Mouse (Mus musculus) intestine, embryonic 16.5 days (tissue): ENCODE data around the gene Olfr55. TPM values are rescaled to one million over a fixed set of nuclear protein-coding genes. Genes with fewer than 3 reads are reported as not detected.
"Not testable (repeated sequence)": the region's sequence is repeated elsewhere in the genome, so short reads cannot be mapped to it uniquely, and the experiment has no call there.

ENCODE experiments used
- ATAC-seq: fragments of 200-750 bp; cut with Nextera tagmentation; 2 replicates; pipeline ENCODE4 v1.8.0; 2017; ENCODE audit warnings: moderate TSS enrichment, moderate library complexity
- H3K27ac ChIP-seq: fragments of 300-500 bp; sonication (generic); 2 replicates; pipeline ENCODE4 v1.5.1; 2014; ENCODE audit warnings: mild to moderate bottlenecking, low read length
- H3K27me3 ChIP-seq: fragments of 300-500 bp; sonication (generic); replicated peaks from 2 replicates; pipeline ENCODE4 v1.6.1; 2014; ENCODE audit warnings: low read length, control low read depth, mixed read lengths; ENCODE audit not compliant: control insufficient read depth, insufficient read depth
- H3K36me3 ChIP-seq: fragments of 300-500 bp; sonication (generic); 2 replicates; pipeline ENCODE4 v1.6.1; 2014; ENCODE audit warnings: low read length, control low read depth; ENCODE audit not compliant: control insufficient read depth, insufficient read depth
- H3K4me1 ChIP-seq: fragments of 300-500 bp; sonication (generic); 2 replicates; pipeline ENCODE4 v1.6.1; 2014; ENCODE audit warnings: low read length, control low read depth, mixed read lengths; ENCODE audit not compliant: control insufficient read depth, insufficient read depth
- H3K4me2 ChIP-seq: fragments of 300-500 bp; sonication (generic); 2 replicates; pipeline ENCODE4 v1.6.1; 2014; ENCODE audit warnings: low read depth, low read length, control low read depth
- H3K4me3 ChIP-seq: fragments of 300-500 bp; sonication (generic); 2 replicates; pipeline ENCODE4 v1.5.1; 2014; ENCODE audit warnings: mild to moderate bottlenecking, low read length
- H3K9ac ChIP-seq: fragments of 300-500 bp; sonication (generic); 2 replicates; pipeline ENCODE4 v1.6.1; 2014; ENCODE audit warnings: low read depth, low read length
- H3K9me3 ChIP-seq: fragments of 300-500 bp; sonication (generic); 2 replicates; pipeline ENCODE4 v1.6.1; 2016; ENCODE audit warnings: low read length, control low read depth; ENCODE audit not compliant: control insufficient read depth
- WGBS: fragments of 180-500 bp; shearing (Covaris S2); extraction: QIAGEN DNeasy Blood & Tissue Kit; methylation state at CpG from one replicate; pipeline ENCODE4 v1.1.7; 2014; 5-methylcytosine and 5-hydroxymethylcytosine counted together
- polyA plus RNA-seq: library from polyadenylated mRNA; unstranded; fragments of >200 nt; fragmentation: Nextera tagmentation; extraction: Ambion mirVana; gene quantifications from 2 replicates; pipeline ENCODE4 v1.2.1, GENCODE M21; 2015

Gene Olfr55
- not detected in 2 replicates for polyA plus RNA-seq

- not testable (repeated sequence) for ATAC-seq, H3K27me3 ChIP-seq, H3K27ac ChIP-seq, H3K9ac ChIP-seq, H3K36me3 ChIP-seq, H3K9me3 ChIP-seq, H3K4me3 ChIP-seq, H3K4me2 ChIP-seq, H3K4me1 ChIP-seq
- 88% methylated on average over 1 of the region's 1 CpGs for WGBS
Observed at GRCm38 (mm10) chr17:33168147-33168546, at the start of gene Olfr55. TSS of gene Olfr55 (plus strand) at chr17:33168447.

GRCm38 (mm10) chr17:33124546-33124945 is 43.7 kb upstream of the Olfr55 start:
- Histone ChIP-seq H3K36me3 (no peaks in the 10 kb centered on the region), H3K27me3 (no peaks in the 10 kb centered on the region), H3K4me2 (no peak overlapping the region), H3K4me3 (no peak overlapping the region), H3K27ac (no peak overlapping the region), H3K9me3 (no peaks in the 10 kb centered on the region), H3K9ac (no peak overlapping the region), H3K4me1 (no peaks in the 10 kb centered on the region)
- ATAC-seq: no peak

GRCm38 (mm10) chr17:33126257-33126656 is 42.0 kb upstream of the Olfr55 start:
- Histone ChIP-seq H3K4me1 (no peaks in the 10 kb centered on the region), H3K9me3 (no peaks in the 10 kb centered on the region), H3K36me3 (no peaks in the 10 kb centered on the region), H3K4me2 (no peak overlapping the region), H3K27me3 (no peaks in the 10 kb centered on the region), H3K27ac (no peak overlapping the region), H3K4me3 (no peak overlapping the region), H3K9ac (no peak overlapping the region)
- ATAC-seq: no peak
- 67% methylated on average over 2 of the region's 2 CpGs for WGBS

GRCm38 (mm10) chr17:33139261-33139820 is 28.9 kb upstream of the Olfr55 start, which contains the start of gene Morc2b:
TSS of gene Morc2b (minus strand) at chr17:33139683.
- no peaks in the 10 kb centered on the region for H3K9me3 ChIP-seq
- ATAC-seq: no peak
- H3K27ac ChIP-seq: no peak within 1 kb of the TSS
- H3K4me1 ChIP-seq: no peaks in the 10 kb centered on the region
- H3K4me2 ChIP-seq: no peak within 1 kb of the TSS
- no peak within 1 kb of the TSS for H3K9ac ChIP-seq
- H3K27me3 ChIP-seq: no peaks in the 10 kb centered on the region
- no peak within 1 kb of the TSS for H3K4me3 ChIP-seq
- H3K36me3 ChIP-seq: no peaks in the 10 kb centered on the region
- WGBS: 74% methylated on average over 18 of the region's 18 CpGs

- not testable (repeated sequence) for H3K4me3 ChIP-seq, H3K9me3 ChIP-seq, ATAC-seq, H3K27ac ChIP-seq, H3K27me3 ChIP-seq, H3K9ac ChIP-seq, H3K36me3 ChIP-seq, H3K4me2 ChIP-seq, H3K4me1 ChIP-seq
- WGBS: no CpG with 5 or more reads among the region's 2 CpGs
Observed at GRCm38 (mm10) chr17:33191002-33191401, 22.8 kb downstream of the Olfr55 start, which contains the start of gene Olfr239. TSS of gene Olfr239 (plus strand) at chr17:33191302.

GRCm38 (mm10) chr17:33221590-33221989 is 53.3 kb downstream of the Olfr55 start, which contains the start of gene Olfr1564:
TSS of gene Olfr1564 (minus strand) at chr17:33221690.
- H3K4me3 ChIP-seq: no peak within 1 kb of the TSS
- 81% methylated on average over 2 of the region's 2 CpGs for WGBS
- no peak within 1 kb of the TSS for H3K9ac ChIP-seq
- ATAC-seq: no peak
- H3K27me3 ChIP-seq: no peaks in the 10 kb centered on the region
- H3K9me3 ChIP-seq: no peaks in the 10 kb centered on the region
- H3K4me2 ChIP-seq: no peak within 1 kb of the TSS
- H3K27ac ChIP-seq: no peak within 1 kb of the TSS
- H3K36me3 ChIP-seq: no peaks in the 10 kb centered on the region
- H3K4me1 ChIP-seq: no peaks in the 10 kb centered on the region

Other genes starting within 250 kb of the Olfr55 start
- 30.5 and 36.7 TPM in 2 replicates for gene Cyp4f13, start 221.0 kb upstream of the Olfr55 start, polyA plus RNA-seq
- gene Zfp472, start 202.6 kb upstream of the Olfr55 start, polyA plus RNA-seq: 9.6 and 11.5 TPM in 2 replicates
- 8.2 TPM in 2 replicates for gene Zfp952, start 175.3 kb upstream of the Olfr55 start, polyA plus RNA-seq
- 8.4 and 8.9 TPM in 2 replicates for gene Zfp763, start 135.0 kb upstream of the Olfr55 start, polyA plus RNA-seq
- gene 4921501E09Rik, start 100.4 kb upstream of the Olfr55 start, polyA plus RNA-seq: not detected in 2 replicates
- 5.1 and 5.2 TPM in 2 replicates for gene Zfp563, start 79.1 kb upstream of the Olfr55 start, polyA plus RNA-seq
- not detected in 2 replicates for gene Morc2b, start 28.8 kb upstream of the Olfr55 start, polyA plus RNA-seq
- not detected in 2 replicates for gene Olfr239, start 22.9 kb downstream of the Olfr55 start, polyA plus RNA-seq
- not detected in 2 replicates for gene Olfr1564, start 53.2 kb downstream of the Olfr55 start, polyA plus RNA-seq
- 11.0 and 11.4 TPM in 2 replicates for gene Zfp955a, start 86.7 kb downstream of the Olfr55 start, polyA plus RNA-seq
- not detected in 2 replicates for gene Olfr63, start 96.2 kb downstream of the Olfr55 start, polyA plus RNA-seq
- 7.4 and 8.9 TPM in 2 replicates for gene Zfp955b, start 121.1 kb downstream of the Olfr55 start, polyA plus RNA-seq
- 5.6 and 6.0 TPM in 2 replicates for gene Zfp81, start 190.4 kb downstream of the Olfr55 start, polyA plus RNA-seq
- gene Zfp101, start 226.2 kb downstream of the Olfr55 start, polyA plus RNA-seq: 8.3 and 9.5 TPM in 2 replicates